Mouse (Mus musculus) megakaryocyte-erythroid progenitor cell, adult 5 weeks (primary cell): ENCODE measurements around the gene Prdx2. TPM values are rescaled to one million over a fixed set of nuclear protein-coding genes. Genes with fewer than 3 reads are reported as not detected.

Experiments
- polyA plus RNA-seq: library from polyadenylated mRNA; stranded (reverse); fragments of >175 nt; gene quantifications from 2 replicates; pipeline ENCODE4 v1.2.3, GENCODE M21; 2012

Prdx2 gene
- polyA plus RNA-seq, result 79.0 and 82.7 TPM in 2 replicates

DNA sequence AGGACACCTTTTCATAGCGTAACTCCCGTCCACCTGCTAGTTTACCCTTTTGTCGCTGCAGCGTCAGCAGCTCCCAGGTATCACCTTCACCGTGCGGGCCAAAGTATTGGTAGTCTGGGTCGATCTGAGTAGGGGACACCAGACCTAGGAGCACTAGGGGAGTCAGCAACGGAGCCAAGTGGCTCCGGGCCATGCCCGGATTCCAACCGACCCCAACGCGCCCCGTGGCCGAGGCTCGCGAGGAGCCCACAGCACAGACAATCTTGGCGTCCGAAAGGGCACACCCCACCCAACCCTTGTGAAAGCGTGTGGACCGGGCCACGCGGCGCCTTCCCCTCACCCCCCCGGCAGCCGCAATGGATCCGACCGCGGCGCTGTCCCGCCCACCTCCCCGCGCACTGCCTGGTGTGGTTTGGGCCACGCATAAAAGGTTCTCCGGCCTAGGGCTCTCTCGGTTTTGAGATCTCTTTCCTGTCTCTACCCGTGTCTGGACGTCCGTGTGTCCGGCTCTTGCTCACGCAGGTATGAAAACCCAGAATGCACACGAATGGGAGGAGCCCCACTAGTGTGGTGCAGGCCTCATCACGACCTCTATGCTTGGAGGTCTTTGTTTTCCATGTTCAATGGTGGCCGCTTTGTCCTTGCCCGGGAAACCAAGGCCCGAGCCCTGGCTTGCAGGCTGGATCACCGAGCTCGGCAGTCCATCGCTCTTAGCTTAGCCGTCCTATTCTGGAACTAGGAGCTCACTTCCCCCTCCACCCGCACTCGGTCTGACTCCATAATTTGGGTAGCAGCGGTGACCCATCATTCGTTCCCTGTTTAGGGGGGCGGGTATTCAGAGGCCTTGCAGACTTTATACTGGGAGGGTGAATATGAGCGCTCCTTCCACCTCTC is at the start of gene Prdx2, which contains the start of the genes Gm49661 and Rnaseh2a:
Prdx2 (plus strand) TSS at position 347 of the 894 bp plus-strand sequence.
Gm49661 (minus strand) TSS at position 193 of the 894 bp plus-strand sequence.
Rnaseh2a (minus strand) TSS at position 527 of the 894 bp plus-strand sequence.

DNA sequence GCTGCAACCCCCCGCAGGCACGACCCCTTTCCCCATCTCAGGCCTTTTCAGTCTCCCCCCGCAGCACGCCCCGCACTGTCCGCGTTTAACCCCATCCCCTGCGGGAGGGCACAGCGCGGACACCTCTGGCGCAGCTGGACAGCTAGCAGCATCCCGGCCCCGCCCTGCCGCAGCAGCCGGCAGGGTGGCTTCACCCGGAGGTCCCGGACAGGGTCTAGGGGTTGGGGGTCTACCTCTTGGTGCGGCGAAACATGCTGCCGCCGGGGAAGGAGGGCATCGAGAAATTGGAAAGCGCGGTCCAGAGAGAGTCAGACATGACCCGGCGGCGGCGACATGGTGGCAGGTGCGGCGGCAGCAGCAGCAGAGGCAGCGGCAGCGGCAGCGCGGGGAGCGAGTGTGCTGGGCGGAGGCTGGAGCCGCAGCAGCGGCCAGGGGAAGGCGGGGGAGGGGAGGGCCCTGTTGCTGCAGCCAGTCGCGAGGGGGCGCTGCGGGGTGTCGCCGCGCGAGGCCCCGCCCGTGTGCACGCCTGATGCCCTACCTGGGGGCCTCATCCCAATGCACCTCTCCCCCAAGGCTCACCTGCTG is 32.3 kb upstream of the Prdx2 start, which contains the start of gene Mast1:
Mast1 (minus strand) TSS at position 398 of the 585 bp plus-strand sequence.

DNA sequence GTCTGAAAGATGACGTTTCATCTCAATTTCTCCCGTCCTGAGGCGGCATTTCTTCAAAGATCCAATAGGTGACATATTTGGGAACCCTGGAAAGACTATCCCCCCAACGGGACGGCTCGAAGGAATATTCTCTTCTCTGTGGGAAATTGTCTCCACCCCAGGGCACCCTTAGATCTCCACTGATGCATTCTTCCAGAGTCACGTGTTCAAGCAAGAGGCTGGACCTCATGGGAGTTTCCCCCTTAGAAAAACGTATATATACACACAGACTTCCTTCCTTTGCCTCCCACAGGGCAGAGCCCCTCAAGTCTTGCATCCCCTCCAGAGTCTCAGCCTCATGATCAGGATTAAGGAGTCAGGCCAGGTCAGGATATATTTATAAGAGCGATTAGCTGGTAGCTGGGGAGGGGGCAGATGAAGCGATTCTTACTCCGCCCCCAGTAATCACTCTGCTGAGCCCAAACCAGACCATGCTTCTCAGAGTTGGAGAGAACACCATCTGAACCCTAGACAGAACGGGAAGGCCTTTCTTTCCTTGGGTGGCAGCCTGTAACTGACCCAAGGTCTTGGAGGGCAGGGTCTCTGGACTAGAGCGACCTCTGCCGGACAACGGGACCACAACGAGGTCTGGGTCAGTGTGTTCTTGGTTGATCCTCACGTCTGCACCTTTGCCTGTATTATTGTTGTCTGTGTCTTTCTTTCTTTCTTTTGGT is 22.7 kb upstream of the Prdx2 start, which contains the start of gene Rtbdn:
Rtbdn (plus strand) TSS at position 464 of the 713 bp plus-strand sequence.

DNA sequence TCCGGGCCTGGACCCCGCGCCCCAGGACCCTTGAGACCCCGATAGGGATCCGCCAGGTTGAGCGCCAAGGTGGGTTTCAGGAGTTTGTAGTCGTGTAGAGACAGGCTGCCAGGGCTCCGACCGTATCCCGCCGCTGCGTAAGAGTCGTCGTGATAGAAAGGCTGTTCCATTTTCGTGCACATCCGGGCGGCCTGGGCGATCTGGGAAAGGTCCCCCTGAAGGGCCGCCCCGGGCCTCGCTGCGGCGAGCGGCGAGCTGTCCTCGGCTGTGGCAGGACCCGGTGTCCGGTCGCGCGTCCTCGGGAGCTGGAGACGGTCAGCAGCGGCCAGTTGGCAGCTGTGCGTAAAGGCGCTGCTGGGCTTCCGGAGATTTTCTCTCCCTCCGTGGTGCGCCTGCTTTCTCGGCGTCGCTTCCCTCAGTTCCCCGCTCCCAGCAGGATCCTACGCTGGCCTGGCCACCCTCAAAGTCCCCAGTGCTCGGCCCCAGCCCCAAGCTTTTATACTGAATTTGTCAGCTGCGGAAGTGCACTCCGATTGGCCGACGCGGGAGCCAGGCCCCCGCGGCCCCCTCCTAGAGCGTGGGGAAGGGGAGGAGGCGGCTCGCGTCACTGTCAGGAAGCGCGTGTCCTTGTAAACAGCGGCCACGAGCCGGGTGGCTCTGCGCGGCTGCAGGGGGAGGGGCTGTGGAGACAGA is 9.0 kb downstream of the Prdx2 start, which contains the start of gene Junb:
Junb (minus strand) TSS at position 471 of the 693 bp plus-strand sequence.

DNA sequence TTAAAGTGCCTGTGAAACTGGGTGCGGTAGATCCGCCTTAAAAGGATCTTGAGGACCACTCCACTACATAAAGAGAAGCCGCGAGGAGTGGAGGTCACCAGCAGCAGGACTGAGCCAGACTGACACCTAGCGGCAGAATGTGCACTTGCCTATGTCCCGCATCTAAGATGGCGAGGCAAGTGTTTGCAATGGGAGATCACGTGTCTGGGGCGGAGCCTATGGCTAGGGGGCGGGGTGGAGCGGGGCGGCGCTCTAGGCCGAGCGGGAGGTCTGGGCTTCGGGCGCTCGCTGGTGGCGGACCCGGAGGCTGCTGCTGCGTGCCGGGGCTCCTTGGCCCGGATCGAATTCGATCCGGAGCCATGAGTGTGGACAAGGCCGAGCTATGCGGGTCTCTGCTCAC is 21.0 kb downstream of the Prdx2 start, which contains the start of gene Hook2:
Hook2 (plus strand) TSS at position 255 of the 400 bp plus-strand sequence.

DNA sequence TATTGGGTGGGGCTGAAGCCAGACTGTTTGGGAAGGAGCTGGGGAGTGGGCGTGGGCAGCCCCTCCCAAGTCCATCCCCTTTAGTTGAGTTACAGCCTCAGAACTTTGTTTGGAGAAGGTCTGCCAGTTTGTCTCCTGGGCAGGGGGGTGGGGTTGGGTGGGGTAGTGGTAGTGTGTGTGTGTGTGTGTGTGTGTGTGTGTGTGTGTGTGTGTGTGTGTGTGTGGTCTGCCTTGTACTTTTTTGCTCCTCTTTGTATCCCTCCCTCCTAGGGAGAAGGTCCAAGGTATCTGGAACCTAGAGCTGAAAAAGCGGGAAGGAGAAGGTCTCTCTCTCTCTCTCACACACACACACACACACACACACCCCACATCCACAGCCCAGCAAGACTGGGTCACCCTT is 45.0 kb downstream of the Prdx2 start, which contains the start of gene Best2:
Best2 (minus strand) TSS at position 101 of the 400 bp plus-strand sequence.

Other genes starting within 250 kb of the Prdx2 start
- gene G430095P16Rik, start 246.6 kb upstream of the Prdx2 start, polyA plus RNA-seq, result 20.6 and 27.4 TPM in 2 replicates
- 112 and 143 TPM in 2 replicates for gene Nfix, start 169.2 kb upstream of the Prdx2 start, polyA plus RNA-seq
- gene Dand5, start 146.8 kb upstream of the Prdx2 start, polyA plus RNA-seq, result 2.3 and 2.4 TPM in 2 replicates
- gene Gadd45gip1, start 138.1 kb upstream of the Prdx2 start, polyA plus RNA-seq, result 136 and 145 TPM in 2 replicates
- 315 and 332 TPM in 2 replicates for gene Rad23a, start 128.9 kb upstream of the Prdx2 start, polyA plus RNA-seq
- gene Calr, start 122.7 kb upstream of the Prdx2 start, polyA plus RNA-seq, result 878 and 1,229 TPM in 2 replicates
- gene Farsa, start 112.6 kb upstream of the Prdx2 start, polyA plus RNA-seq, result 121 and 135 TPM in 2 replicates
- gene Syce2, start 97.5 kb upstream of the Prdx2 start, polyA plus RNA-seq, result 155 and 182 TPM in 2 replicates
- gene Gcdh, start 75.7 kb upstream of the Prdx2 start, polyA plus RNA-seq, result 52.8 and 57.4 TPM in 2 replicates
- 122 and 124 TPM in 2 replicates for gene Klf1, start 67.7 kb upstream of the Prdx2 start, polyA plus RNA-seq
- 34.2 and 54.0 TPM in 2 replicates for gene Dnase2a, start 61.0 kb upstream of the Prdx2 start, polyA plus RNA-seq
- 0.03 and 0.19 TPM in 2 replicates for gene Mast1, start 32.2 kb upstream of the Prdx2 start, polyA plus RNA-seq
- not detected in 2 replicates for gene Rtbdn, start 22.6 kb upstream of the Prdx2 start, polyA plus RNA-seq
- not detected in 2 replicates for gene Gm49661, start 154 bp upstream of the Prdx2 start, polyA plus RNA-seq
- 323 and 329 TPM in 2 replicates for gene Rnaseh2a, start 180 bp downstream of the Prdx2 start, polyA plus RNA-seq
- 1,314 and 1,326 TPM in 2 replicates for gene Junb, start 9.1 kb downstream of the Prdx2 start, polyA plus RNA-seq
- 22.8 and 26.7 TPM in 2 replicates for gene Hook2, start 21.0 kb downstream of the Prdx2 start, polyA plus RNA-seq
- 0.02 TPM in 1 of 2 replicates, not detected in the other for gene Best2, start 44.9 kb downstream of the Prdx2 start, polyA plus RNA-seq
- 87.9 and 91.1 TPM in 2 replicates for gene Asna1, start 55.7 kb downstream of the Prdx2 start, polyA plus RNA-seq
- 350 and 408 TPM in 2 replicates for gene Trir, start 57.2 kb downstream of the Prdx2 start, polyA plus RNA-seq
- 11.7 and 13.9 TPM in 2 replicates for gene Tnpo2, start 67.3 kb downstream of the Prdx2 start, polyA plus RNA-seq
- 19.4 and 20.4 TPM in 2 replicates for gene Fbxw9, start 90.5 kb downstream of the Prdx2 start, polyA plus RNA-seq
- gene Gm5741, start 98.4 kb downstream of the Prdx2 start, polyA plus RNA-seq, result 0.30 and 0.79 TPM in 2 replicates
- gene Dhps, start 102.2 kb downstream of the Prdx2 start, polyA plus RNA-seq, result 45.6 and 47.8 TPM in 2 replicates
- gene Wdr83os, start 111.2 kb downstream of the Prdx2 start, polyA plus RNA-seq, result 15.9 and 19.7 TPM in 2 replicates
- gene Wdr83, start 111.7 kb downstream of the Prdx2 start, polyA plus RNA-seq, result 28.6 and 36.6 TPM in 2 replicates
- gene Man2b1, start 113.7 kb downstream of the Prdx2 start, polyA plus RNA-seq, result 34.4 and 41.1 TPM in 2 replicates
- not detected in 2 replicates for gene Zfp791, start 153.5 kb downstream of the Prdx2 start, polyA plus RNA-seq
- not detected in 2 replicates for gene Cks1brt, start 182.3 kb downstream of the Prdx2 start, polyA plus RNA-seq